Mouse (Mus musculus): ENCODE results near the gene Adprh. TPM values are rescaled to one million over a fixed set of nuclear protein-coding genes. Genes with fewer than 3 reads are reported as not detected.
"Not testable (repeated sequence)": the region's sequence is repeated elsewhere in the genome, so short reads cannot be mapped to it uniquely, and the experiment has no call there.

Adprh gene
- polyA plus RNA-seq, 1 experiment from 2014 or later = 139 TPM

GRCm38 (mm10) chr16:38477241-38477608, 24.7 kb upstream of the Adprh start:
- not testable (repeated sequence) for ATAC-seq (ENCODE audit: low FRiP score, low TSS enrichment); H3K27me3 ChIP-seq (ENCODE audit: control insufficient read depth, insufficient read depth, low read length); DNase-seq; H3K4me1 ChIP-seq (ENCODE audit: control insufficient read depth, insufficient read depth, low read length); H3K36me3 ChIP-seq (ENCODE audit: control insufficient read depth, insufficient read depth, low read length); H3K9me3 ChIP-seq (ENCODE audit: control insufficient read depth, low read length); H3K27ac ChIP-seq (replicated peaks; ENCODE audit: low read depth, low read length)
- H3K4me2 ChIP-seq (ENCODE audit: low read length) = peak overlapping the region; percentile 62
- H3K9ac ChIP-seq (replicated peaks; ENCODE audit: low read length) = 0 out of 2 replicates have a peak overlapping the region, but pooled peaks have one; percentile 21
- H3K4me3 ChIP-seq (replicated peaks; ENCODE audit: low read depth, low read length) = peak overlapping the region; percentile 33
- 67% methylated on average over 14 of the region's 14 CpGs for WGBS

GRCm38 (mm10) chr16:38476312-38477240, 24.1 kb upstream of the Adprh start:
- ATAC-seq (ENCODE audit: low FRiP score, low TSS enrichment) = no peak
- WGBS = 10% methylated on average over 34 of the region's 34 CpGs
- H3K27ac ChIP-seq (replicated peaks; ENCODE audit: low read depth, low read length) = no peak overlapping the region

GRCm38 (mm10) chr16:38475681-38476311, 23.3 kb upstream of the Adprh start:
- H3K4me2 ChIP-seq (ENCODE audit: low read length) = peak overlapping the region; percentile 62
- H3K9ac ChIP-seq (replicated peaks; ENCODE audit: low read length) = no peak overlapping the region
- H3K9me3 ChIP-seq (ENCODE audit: control insufficient read depth, low read length) = no peaks in the 10 kb centered on the region
- no peaks in the 10 kb centered on the region for H3K4me1 ChIP-seq (ENCODE audit: control insufficient read depth, insufficient read depth, low read length)
- no peak overlapping the region for H3K4me3 ChIP-seq (replicated peaks; ENCODE audit: low read depth, low read length)
- H3K36me3 ChIP-seq (ENCODE audit: control insufficient read depth, insufficient read depth, low read length) = no peaks in the 10 kb centered on the region
- no peak overlapping the region for H3K27ac ChIP-seq (replicated peaks; ENCODE audit: low read depth, low read length)
- no peak for ATAC-seq (ENCODE audit: low FRiP score, low TSS enrichment)
- WGBS = 73% methylated on average over 4 of the region's 4 CpGs
- DNase-seq = no peak
- H3K27me3 ChIP-seq (ENCODE audit: control insufficient read depth, insufficient read depth, low read length) = no peaks in the 10 kb centered on the region

More at GRCm38 (mm10) chr16:38476312-38477240, 24.1 kb upstream of the Adprh start:
- peak overlapping the region; percentile 33 for H3K4me3 ChIP-seq (replicated peaks; ENCODE audit: low read depth, low read length)
- H3K27me3 ChIP-seq (ENCODE audit: control insufficient read depth, insufficient read depth, low read length) = no peaks in the 10 kb centered on the region
- no peaks in the 10 kb centered on the region for H3K4me1 ChIP-seq (ENCODE audit: control insufficient read depth, insufficient read depth, low read length)
- peak overlapping the region; percentile 62 for H3K4me2 ChIP-seq (ENCODE audit: low read length)
- H3K36me3 ChIP-seq (ENCODE audit: control insufficient read depth, insufficient read depth, low read length) = no peaks in the 10 kb centered on the region
- peak; percentile 62 for DNase-seq
- H3K9ac ChIP-seq (replicated peaks; ENCODE audit: low read length) = peak overlapping the region; percentile 45; the same call in 1 of the 2 replicates
- no peaks in the 10 kb centered on the region for H3K9me3 ChIP-seq (ENCODE audit: control insufficient read depth, low read length)

GRCm38 (mm10) chr16:38474677-38475286, 22.3 kb upstream of the Adprh start:
- Histone ChIP-seq H3K4me2 (ENCODE audit: low read length) (no peak overlapping the region), H3K4me3 (replicated peaks; ENCODE audit: low read depth, low read length) (no peak overlapping the region), H3K4me1 (ENCODE audit: control insufficient read depth, insufficient read depth, low read length) (no peaks in the 10 kb centered on the region), H3K36me3 (ENCODE audit: control insufficient read depth, insufficient read depth, low read length) (no peaks in the 10 kb centered on the region), H3K9ac (replicated peaks; ENCODE audit: low read length) (no peak overlapping the region), H3K27ac (replicated peaks; ENCODE audit: low read depth, low read length) (no peak overlapping the region), H3K9me3 (ENCODE audit: control insufficient read depth, low read length) (no peaks in the 10 kb centered on the region), H3K27me3 (ENCODE audit: control insufficient read depth, insufficient read depth, low read length) (no peaks in the 10 kb centered on the region)
- DNase-seq (no peak), ATAC-seq (ENCODE audit: low FRiP score, low TSS enrichment) (no peak)
- 89% methylated on average over 9 of the region's 9 CpGs for WGBS

- Histone ChIP-seq H3K4me2 (ENCODE audit: low read length) (no peak overlapping the region), H3K36me3 (ENCODE audit: control insufficient read depth, insufficient read depth, low read length) (no peaks in the 10 kb centered on the region), H3K9ac (replicated peaks; ENCODE audit: low read length) (no peak overlapping the region), H3K27ac (replicated peaks; ENCODE audit: low read depth, low read length) (no peak overlapping the region), H3K4me3 (replicated peaks; ENCODE audit: low read depth, low read length) (no peak overlapping the region), H3K27me3 (ENCODE audit: control insufficient read depth, insufficient read depth, low read length) (no peaks in the 10 kb centered on the region), H3K4me1 (ENCODE audit: control insufficient read depth, insufficient read depth, low read length) (no peaks in the 10 kb centered on the region), H3K9me3 (ENCODE audit: control insufficient read depth, low read length) (no peaks in the 10 kb centered on the region)
- ATAC-seq (ENCODE audit: low FRiP score, low TSS enrichment) (no peak), DNase-seq (no peak)
- 94% methylated on average over 5 of the region's 5 CpGs for WGBS
These were observed 21.2 kb upstream of the Adprh start for GRCm38 (mm10) chr16:38473661-38474060.

GRCm38 (mm10) chr16:38472507-38472873, 20.0 kb upstream of the Adprh start:
- Histone ChIP-seq H3K4me3 (replicated peaks; ENCODE audit: low read depth, low read length) (no peak overlapping the region), H3K9me3 (ENCODE audit: control insufficient read depth, low read length) (no peaks in the 10 kb centered on the region), H3K4me1 (ENCODE audit: control insufficient read depth, insufficient read depth, low read length) (no peaks in the 10 kb centered on the region), H3K4me2 (ENCODE audit: low read length) (no peak overlapping the region), H3K27me3 (ENCODE audit: control insufficient read depth, insufficient read depth, low read length) (no peaks in the 10 kb centered on the region), H3K36me3 (ENCODE audit: control insufficient read depth, insufficient read depth, low read length) (no peaks in the 10 kb centered on the region), H3K27ac (replicated peaks; ENCODE audit: low read depth, low read length) (no peak overlapping the region), H3K9ac (replicated peaks; ENCODE audit: low read length) (no peak overlapping the region)
- ATAC-seq (ENCODE audit: low FRiP score, low TSS enrichment) (no peak), DNase-seq (no peak)
- 91% methylated on average over 5 of the region's 5 CpGs for WGBS

GRCm38 (mm10) chr16:38471697-38472506, 19.4 kb upstream of the Adprh start:
- whole genome bisulfite sequencing = 76% methylated on average over 11 of the region's 11 CpGs
- DNase-seq (no peak), ATAC-seq (ENCODE audit: low FRiP score, low TSS enrichment) (no peak)

GRCm38 (mm10) chr16:38469437-38469836, 16.9 kb upstream of the Adprh start:
- DNase-seq (no peak), ATAC-seq (ENCODE audit: low FRiP score, low TSS enrichment) (no peak)
- Histone ChIP-seq H3K4me2 (ENCODE audit: low read length) (no peak overlapping the region), H3K27ac (replicated peaks; ENCODE audit: low read depth, low read length) (no peak overlapping the region), H3K9me3 (ENCODE audit: control insufficient read depth, low read length) (no peaks in the 10 kb centered on the region), H3K4me3 (replicated peaks; ENCODE audit: low read depth, low read length) (no peak overlapping the region), H3K36me3 (ENCODE audit: control insufficient read depth, insufficient read depth, low read length) (no peaks in the 10 kb centered on the region), H3K4me1 (ENCODE audit: control insufficient read depth, insufficient read depth, low read length) (no peaks in the 10 kb centered on the region), H3K27me3 (ENCODE audit: control insufficient read depth, insufficient read depth, low read length) (no peaks in the 10 kb centered on the region), H3K9ac (replicated peaks; ENCODE audit: low read length) (no peak overlapping the region)
- 77% methylated on average over 8 of the region's 8 CpGs for WGBS

More at GRCm38 (mm10) chr16:38471697-38472506, 19.4 kb upstream of the Adprh start:
- no peaks in the 10 kb centered on the region for H3K9me3 ChIP-seq (ENCODE audit: control insufficient read depth, low read length)
- no peaks in the 10 kb centered on the region for H3K36me3 ChIP-seq (ENCODE audit: control insufficient read depth, insufficient read depth, low read length)
- no peaks in the 10 kb centered on the region for H3K4me1 ChIP-seq (ENCODE audit: control insufficient read depth, insufficient read depth, low read length)
- H3K4me2 ChIP-seq (ENCODE audit: low read length) = no peak overlapping the region
- H3K27ac ChIP-seq (replicated peaks; ENCODE audit: low read depth, low read length) = no peak overlapping the region
- no peak overlapping the region for H3K4me3 ChIP-seq (replicated peaks; ENCODE audit: low read depth, low read length)
- no peaks in the 10 kb centered on the region for H3K27me3 ChIP-seq (ENCODE audit: control insufficient read depth, insufficient read depth, low read length)
- H3K9ac ChIP-seq (replicated peaks; ENCODE audit: low read length) = no peak overlapping the region

All from midbrain, embryonic 14.5 days (tissue).